In genomic region chr3:95664940-95665352, GRCm38 (mm10) we compare ENCODE assay signal across 11 mouse cellular contexts. TPM values are rescaled to one million over a fixed set of nuclear protein-coding genes. Genes with fewer than 3 reads are reported as not detected.
DNase-seq lines count a peak whose midpoint lies in the region; ATAC-seq and TF ChIP-seq lines count a peak whose summit lies in the region.
"Had no signal": no experiment of that assay in that cellular context is flagged by ENCODE, and none has a peak within 500 bp of the region (broad histone marks: within the 10 kb centered on the region; RNA-seq: fewer than 3 reads in every experiment).

No protein-coding gene starts in this region.

- no peaks in the 10 kb centered on the region for H3K9me3 ChIP-seq in lung, postnatal 0 days (ENCODE audit: low read length)
- H3K9me3 ChIP-seq in stomach, embryonic 15.5 days, result no peaks in the 10 kb centered on the region
- H3K9me3 ChIP-seq: hindbrain, embryonic 10.5 days had no signal

- no peak for ATAC-seq in lung, postnatal 0 days
- no peak for ATAC-seq in stomach, embryonic 15.5 days (ENCODE audit: insufficient read depth, low FRiP score, low read depth)

- no peaks in the 10 kb centered on the region for H3K27me3 ChIP-seq in lung, postnatal 0 days (replicated peaks; ENCODE audit: insufficient read depth, low read length)
- H3K27me3 ChIP-seq in stomach, embryonic 15.5 days (replicated peaks), result no peaks in the 10 kb centered on the region

- H3K9ac ChIP-seq in lung, postnatal 0 days (replicated peaks; ENCODE audit: low read depth), result no peak overlapping the region
- H3K9ac ChIP-seq in stomach, embryonic 15.5 days, result no peak overlapping the region

- intact Hi-C loops in heart, postnatal 10 days (cut with DNase I), result no loop called here

- no peak overlapping the region for H3K4me3 ChIP-seq in lung, postnatal 0 days (ENCODE audit: low read depth, low read length)
- no peak overlapping the region for H3K4me3 ChIP-seq in stomach, embryonic 15.5 days (replicated peaks)
- H3K4me3 ChIP-seq: hindbrain, embryonic 10.5 days had no signal

- 88% methylated on average over 4 of the region's 4 CpGs for WGBS in lung, postnatal 0 days
- 85% methylated on average over 4 of the region's 4 CpGs for WGBS in stomach, embryonic 15.5 days

- DNase-seq in adrenal gland, postnatal 10 days, result peak; percentile 25
- DNase-seq in adrenal gland, adult 18-20 months (ENCODE audit: low spot score in 2 of 2), result no peak
- DNase-seq in lung, postnatal 0 days (ENCODE audit: low spot score), result peak; percentile 23
- no peak for DNase-seq in lung, postnatal 25 days (ENCODE audit: low spot score)
- DNase-seq in heart, postnatal 10 days, result peak; percentile 22 to 31
- no peak for DNase-seq in layer of hippocampus, postnatal 25 days (ENCODE audit: extremely low spot score in 1 of 2, low spot score in 1 of 2)
- DNase-seq in right cerebral cortex, postnatal 36 days (ENCODE audit: low spot score in 2 of 2), result no peak
- DNase-seq: cerebellum, adult 9-10 months had no signal

- H3K27ac ChIP-seq in lung, postnatal 0 days (ENCODE audit: low read length), result peak overlapping the region; percentile 90
- peak overlapping the region; percentile 33; the same call in 1 of the 2 replicates for H3K27ac ChIP-seq in stomach, embryonic 15.5 days
- H3K27ac ChIP-seq: hindbrain, embryonic 10.5 days had no signal

- H3K4me1 ChIP-seq in lung, postnatal 0 days (ENCODE audit: insufficient read depth, low read depth, low read length), result peaks cover 58% of the 10 kb centered on the region
- H3K4me1 ChIP-seq in stomach, embryonic 15.5 days, result peaks cover 55% of the 10 kb centered on the region

- TF ChIP-seq EP300 in lung, postnatal 0 days (IDR thresholded peaks at IDR 0.05), result no peak

- TF ChIP-seq CTCF in lung, postnatal 0 days (IDR thresholded peaks at IDR 0.05), result no peak

- H3K36me3 ChIP-seq in lung, postnatal 0 days (ENCODE audit: insufficient read depth, low read length), result peaks cover 26% of the 10 kb centered on the region; the same call in 1 of the 2 replicates
- peaks cover 16% of the 10 kb centered on the region; the same call in 1 of the 2 replicates for H3K36me3 ChIP-seq in stomach, embryonic 15.5 days

- no peak overlapping the region for H3K4me2 ChIP-seq in lung, postnatal 0 days (replicated peaks; ENCODE audit: low read depth, low read length)
- H3K4me2 ChIP-seq in stomach, embryonic 15.5 days, result no peak overlapping the region
- H3K4me2 ChIP-seq: midbrain, embryonic 11.5 days had no signal

RNA-seq across cellular contexts. Expression of gene Mcl1, which starts 6.4 kb away (rescaled TPM):
- total RNA-seq in adrenal gland, postnatal 10 days (2021), result 100 to 1,000 TPM; 116 to 144 TPM
- 100 to 1,000 TPM; 138 to 228 TPM for total RNA-seq in adrenal gland, adult 18-20 months (2021)
- 99.6 and 101 TPM in 2 replicates for polyA plus RNA-seq in lung, postnatal 0 days (2015; fragmentation: Nextera tagmentation; extraction: Ambion mirVana)
- 100 to 1,000 TPM; 147 to 161 TPM for total RNA-seq in heart, postnatal 10 days (2021)
- polyA plus RNA-seq in stomach, embryonic 15.5 days (2015; fragmentation: Nextera tagmentation; extraction: Ambion mirVana), result 54.1 and 57.7 TPM in 2 replicates
- 10 to 100 TPM; 54.6 to 61.6 TPM for total RNA-seq in layer of hippocampus, postnatal 25 days (2021)

RNA-seq across cellular contexts. Expression of gene Adamtsl4, which starts 22.8 kb away (rescaled TPM):
- total RNA-seq in adrenal gland, postnatal 10 days (2021), result 10 to 100 TPM; 13.3 to 13.4 TPM
- 10 to 100 TPM in 1 of 2 experiments, 1 to 10 TPM in 1; 8.6 to 10.1 TPM for total RNA-seq in adrenal gland, adult 18-20 months (2021)
- polyA plus RNA-seq in lung, postnatal 0 days (2015; fragmentation: Nextera tagmentation; extraction: Ambion mirVana), result 11.8 and 13.2 TPM in 2 replicates
- 10 to 100 TPM; 32.2 to 37.4 TPM for total RNA-seq in heart, postnatal 10 days (2021)
- polyA plus RNA-seq in stomach, embryonic 15.5 days (2015; fragmentation: Nextera tagmentation; extraction: Ambion mirVana), result 3.8 and 7.3 TPM in 2 replicates
- total RNA-seq in layer of hippocampus, postnatal 25 days (2021), result 1 to 10 TPM; 3.7 to 4.0 TPM

RNA-seq across cellular contexts. Expression of gene Ensa, which starts 40.2 kb away (rescaled TPM):
- 10 to 100 TPM; 67.8 to 68.1 TPM for total RNA-seq in adrenal gland, postnatal 10 days (2021)
- 100 to 1,000 TPM in 1 of 2 experiments, 10 to 100 TPM in 1; 92.9 to 105 TPM for total RNA-seq in adrenal gland, adult 18-20 months (2021)
- 48.2 and 52.0 TPM in 2 replicates for polyA plus RNA-seq in lung, postnatal 0 days (2015; fragmentation: Nextera tagmentation; extraction: Ambion mirVana)
- total RNA-seq in heart, postnatal 10 days (2021), result 10 to 100 TPM; 61.4 to 63.6 TPM
- polyA plus RNA-seq in stomach, embryonic 15.5 days (2015; fragmentation: Nextera tagmentation; extraction: Ambion mirVana), result 65.6 and 71.0 TPM in 2 replicates
- total RNA-seq in layer of hippocampus, postnatal 25 days (2021), result 100 to 1,000 TPM; 298 to 321 TPM

Comparison
In these comparisons a context has a peak if more than half of its experiments do, and no peak if none do; other contexts are left out.
1. DNase-seq: peak in adrenal gland, postnatal 10 days (single experiment), lung, postnatal 0 days (single experiment) and heart, postnatal 10 days (2 of 2); none in adrenal gland, adult 18-20 months (0 of 2), lung, postnatal 25 days (single experiment), layer of hippocampus, postnatal 25 days (0 of 2) and right cerebral cortex, postnatal 36 days (0 of 2).